Mouse (Mus musculus) cortical plate, adult 2 months (tissue): ENCODE measurements around the gene Pramef20. TPM values are rescaled to one million over a fixed set of nuclear protein-coding genes. Genes with fewer than 3 reads are reported as not detected.
"Not testable (repeated sequence)": the region's sequence is repeated elsewhere in the genome, so short reads cannot be mapped to it uniquely, and the experiment has no call there.

ENCODE experiments used
- H3K27ac ChIP-seq: fragments of 200-500 bp; 2 replicates; pipeline ENCODE4 v1.5.1; 2012; ENCODE audit warnings: low read length, control low read depth, inconsistent platforms; ENCODE audit not compliant: insufficient read depth
- H3K4me1 ChIP-seq: fragments of 200-500 bp; 2 replicates; pipeline ENCODE4 v1.6.1; 2011; ENCODE audit warnings: low read length; ENCODE audit not compliant: control insufficient read depth, insufficient read depth
- H3K4me3 ChIP-seq: fragments of 200-500 bp; 2 replicates; pipeline ENCODE4 v1.5.1; 2011; ENCODE audit warnings: mild to moderate bottlenecking, low read length, control low read depth; ENCODE audit not compliant: insufficient read depth
- CTCF ChIP-seq: fragments of 200-500 bp; IDR thresholded peaks from 2 replicates; pipeline ENCODE4 v1.5.1; 2011; ENCODE audit warnings: mild to moderate bottlenecking, control low read depth, low read length; ENCODE audit not compliant: insufficient read depth; ENCODE audit errors: extremely low read depth
- POLR2A ChIP-seq: fragments of 200-500 bp; IDR thresholded peaks from 2 replicates; pipeline ENCODE4 v1.6.1; 2011; ENCODE audit warnings: mild to moderate bottlenecking, low read length, control low read depth; ENCODE audit not compliant: insufficient read depth; ENCODE audit errors: extremely low read depth
- polyA plus RNA-seq: library from polyadenylated mRNA; depleted of rRNA; stranded (reverse); fragments of >200 nt; gene quantifications from 2 replicates; pipeline ENCODE4 v1.2.3, GENCODE M21; 2012; rRNA removed

Pramef20 gene
- polyA plus RNA-seq = not detected in 2 replicates

GRCm38 (mm10) chr4:144377911-144378310, at the start of gene Pramef20:
Gene Pramef20, minus strand, starts transcription at chr4:144377933.
- Histone ChIP-seq H3K4me1 (no peaks in the 10 kb centered on the region), H3K27ac (no peak within 1 kb of the TSS), H3K4me3 (no peak within 1 kb of the TSS)
- TF ChIP-seq CTCF (no peak), POLR2A (no peak)

- Histone ChIP-seq H3K4me3 (no peak overlapping the region), H3K4me1 (no peaks in the 10 kb centered on the region), H3K27ac (no peak overlapping the region)
- no peak for TF ChIP-seq CTCF
- no peak for TF ChIP-seq POLR2A
These were observed 46.9 kb upstream of the Pramef20 start for GRCm38 (mm10) chr4:144424590-144424989.

- Histone ChIP-seq H3K4me1 (no peaks in the 10 kb centered on the region), H3K4me3 (no peak overlapping the region), H3K27ac (no peak overlapping the region)
- TF ChIP-seq CTCF = no peak
These were observed 42.9 kb upstream of the Pramef20 start for GRCm38 (mm10) chr4:144420644-144421043.

- no peak for TF ChIP-seq CTCF
- no peak for TF ChIP-seq POLR2A
- H3K27ac ChIP-seq = no peak within 1 kb of the TSS
- H3K4me1 ChIP-seq = no peaks in the 10 kb centered on the region
- H3K4me3 ChIP-seq = no peak within 1 kb of the TSS
These were observed 30.6 kb upstream of the Pramef20 start, which contains the start of gene Pramef12 for GRCm38 (mm10) chr4:144408290-144408689. Gene Pramef12, minus strand, starts transcription at chr4:144408464.

- TF ChIP-seq CTCF (no peak), POLR2A (no peak)
- H3K27ac ChIP-seq = no peak overlapping the region
- no peaks in the 10 kb centered on the region for H3K4me1 ChIP-seq
- H3K4me3 ChIP-seq = no peak overlapping the region
These were observed 28.5 kb upstream of the Pramef20 start for GRCm38 (mm10) chr4:144406261-144406660.

- Histone ChIP-seq H3K4me1 (no peaks in the 10 kb centered on the region), H3K4me3 (no peak overlapping the region), H3K27ac (no peak overlapping the region)
- no peak for TF ChIP-seq POLR2A
- no peak for TF ChIP-seq CTCF
These were observed 26.8 kb upstream of the Pramef20 start for GRCm38 (mm10) chr4:144404456-144405086.

GRCm38 (mm10) chr4:144402712-144403111, 25.0 kb upstream of the Pramef20 start:
- TF ChIP-seq CTCF = no peak
- TF ChIP-seq POLR2A = no peak
- H3K27ac ChIP-seq = no peak overlapping the region
- H3K4me3 ChIP-seq = no peak overlapping the region
- H3K4me1 ChIP-seq = no peaks in the 10 kb centered on the region

GRCm38 (mm10) chr4:144396316-144396715, 18.6 kb upstream of the Pramef20 start:
- TF ChIP-seq CTCF (no peak), POLR2A (no peak)
- no peak overlapping the region for H3K4me3 ChIP-seq
- no peaks in the 10 kb centered on the region for H3K4me1 ChIP-seq
- H3K27ac ChIP-seq = no peak overlapping the region

- H3K27ac ChIP-seq, H3K4me3 ChIP-seq, H3K4me1 ChIP-seq: not testable (repeated sequence)
These were observed 20.1 kb downstream of the Pramef20 start, which contains the start of gene Gm13119 for GRCm38 (mm10) chr4:144357642-144358041. Gene Gm13119, plus strand, starts transcription at chr4:144357942.

GRCm38 (mm10) chr4:144335856-144336255, 41.9 kb downstream of the Pramef20 start:
- not testable (repeated sequence) for H3K4me1 ChIP-seq, H3K4me3 ChIP-seq, H3K27ac ChIP-seq

- not testable (repeated sequence) for H3K27ac ChIP-seq, H3K4me1 ChIP-seq, H3K4me3 ChIP-seq
These were observed 47.8 kb downstream of the Pramef20 start, which contains the start of gene Gm13128 for GRCm38 (mm10) chr4:144329949-144330348. Gene Gm13128, plus strand, starts transcription at chr4:144330249.

Other genes with a start within 250 kb of the Pramef20 start
- not detected in 2 replicates for gene Oog3, start 215.3 kb downstream of the Pramef20 start, polyA plus RNA-seq
- not detected in 2 replicates for gene Oog2, start 187.2 kb downstream of the Pramef20 start, polyA plus RNA-seq
- gene C87977, start 164.6 kb downstream of the Pramef20 start, polyA plus RNA-seq = not detected in 2 replicates
- gene Pramel5, start 97.4 kb downstream of the Pramef20 start, polyA plus RNA-seq = not detected in 2 replicates
- gene Gm13128, start 47.7 kb downstream of the Pramef20 start, polyA plus RNA-seq = not detected in 2 replicates
- not detected in 2 replicates for gene Gm13119, start 20.0 kb downstream of the Pramef20 start, polyA plus RNA-seq
- not detected in 2 replicates for gene Pramef12, start 30.5 kb upstream of the Pramef20 start, polyA plus RNA-seq
- not detected in 2 replicates for gene 1700012P22Rik, start 60.8 kb upstream of the Pramef20 start, polyA plus RNA-seq
- not detected in 2 replicates for gene Gm9944, start 75.4 kb upstream of the Pramef20 start, polyA plus RNA-seq
- gene Aadacl3, start 85.8 kb upstream of the Pramef20 start, polyA plus RNA-seq = not detected in 2 replicates
- not detected in 2 replicates for gene 9430007A20Rik, start 141.9 kb upstream of the Pramef20 start, polyA plus RNA-seq
- gene Gm13124, start 187.2 kb upstream of the Pramef20 start, polyA plus RNA-seq = not detected in 2 replicates
- not detected in 2 replicates for gene Aadacl4, start 235.8 kb upstream of the Pramef20 start, polyA plus RNA-seq